ENCODE assay signal across 8 mouse cellular contexts in the genomic region with DNA sequence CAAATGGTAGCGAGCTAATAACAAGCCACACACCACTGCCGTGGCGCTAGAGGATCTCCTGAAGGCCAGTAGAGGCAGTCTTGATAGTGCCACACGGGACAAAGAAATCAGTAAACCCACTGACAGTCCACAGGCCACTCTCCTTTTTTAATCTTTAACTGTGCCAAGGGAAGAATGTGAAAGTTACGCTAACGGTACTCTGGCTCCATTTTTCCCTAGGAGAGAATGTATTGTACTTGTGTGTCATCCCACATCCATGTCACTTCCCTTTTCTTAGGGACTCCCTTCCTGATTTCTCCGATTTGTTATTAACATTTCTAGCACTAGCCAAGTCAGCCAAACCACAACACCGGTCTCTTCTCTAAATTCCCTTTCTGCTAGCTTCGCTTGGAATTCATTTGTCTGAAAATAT. TPM values are rescaled to one million over a fixed set of nuclear protein-coding genes. Genes with fewer than 3 reads are reported as not detected.
DNase-seq lines count a peak whose midpoint lies in the region; ATAC-seq lines count a peak whose summit lies in the region.

No protein-coding gene starts in this region.

- 60% methylated on average over 9 of the region's 9 CpGs for WGBS in forebrain, embryonic 10.5 days
- WGBS in hindbrain, embryonic 16.5 days, result 57% methylated on average over 9 of the region's 9 CpGs
- 17% methylated on average over 9 of the region's 9 CpGs for WGBS in liver, embryonic 12.5 days (ENCODE audit: insufficient replicate concordance)

- no peak for ATAC-seq in hindbrain, embryonic 16.5 days
- no peak for ATAC-seq in liver, embryonic 12.5 days
- ATAC-seq in monocyte, adult 5-6 weeks (replicated peaks; ENCODE audit: insufficient number of reproducible peaks, low FRiP score, low TSS enrichment, poor library complexity, severe bottlenecking), result 0 out of 2 replicates have a peak, but pooled peaks have one; percentile 10
- ATAC-seq in cerebellum, adult (ENCODE audit: insufficient number of reproducible peaks, low FRiP score, low TSS enrichment), result no peak

- peaks cover 9% of the 10 kb centered on the region for H3K27me3 ChIP-seq in forebrain, embryonic 10.5 days (ENCODE audit: poor library complexity, severe bottlenecking)
- H3K27me3 ChIP-seq in hindbrain, embryonic 16.5 days (replicated peaks; ENCODE audit: control insufficient read depth, insufficient read depth, low read length), result no peaks in the 10 kb centered on the region
- no peaks in the 10 kb centered on the region for H3K27me3 ChIP-seq in liver, embryonic 12.5 days (replicated peaks)

- peak overlapping the region; percentile 82 for H3K4me3 ChIP-seq in forebrain, embryonic 10.5 days
- peak overlapping the region; percentile 90 for H3K4me3 ChIP-seq in hindbrain, embryonic 16.5 days (ENCODE audit: low read length)
- H3K4me3 ChIP-seq in liver, embryonic 12.5 days, result peak overlapping the region; percentile 80

- peak; percentile 50 for DNase-seq in MEL-GATA-1-ER (ENCODE audit: extremely low read depth, low read depth)
- DNase-seq in forebrain, embryonic 10.5 days (ENCODE audit: extremely low spot score, low spot score), result no peak
- DNase-seq in left cerebral cortex, adult 8-10 months (ENCODE audit: low spot score in 2 of 2), result no peak
- no peak for DNase-seq in gastrocnemius, postnatal 4 days (ENCODE audit: low spot score in 2 of 2)

- H3K9me3 ChIP-seq in forebrain, embryonic 10.5 days, result no peaks in the 10 kb centered on the region
- H3K9me3 ChIP-seq in hindbrain, embryonic 16.5 days (ENCODE audit: control insufficient read depth, low read length), result no peaks in the 10 kb centered on the region
- no peaks in the 10 kb centered on the region for H3K9me3 ChIP-seq in liver, embryonic 12.5 days (replicated peaks)

- H3K36me3 ChIP-seq in forebrain, embryonic 10.5 days (replicated peaks), result no peaks in the 10 kb centered on the region
- H3K36me3 ChIP-seq in hindbrain, embryonic 16.5 days (ENCODE audit: control insufficient read depth, insufficient read depth, low read length), result no peaks in the 10 kb centered on the region
- H3K36me3 ChIP-seq in liver, embryonic 12.5 days, result peaks cover 16% of the 10 kb centered on the region

- H3K4me1 ChIP-seq in forebrain, embryonic 10.5 days, result peaks cover 50% of the 10 kb centered on the region
- peaks cover 8% of the 10 kb centered on the region; the same call in 1 of the 2 replicates for H3K4me1 ChIP-seq in hindbrain, embryonic 16.5 days (ENCODE audit: control insufficient read depth, insufficient read depth, low read depth, low read length)
- peaks cover 17% of the 10 kb centered on the region for H3K4me1 ChIP-seq in liver, embryonic 12.5 days

- no peak overlapping the region for H3K27ac ChIP-seq in forebrain, embryonic 10.5 days
- no peak overlapping the region for H3K27ac ChIP-seq in hindbrain, embryonic 16.5 days (ENCODE audit: low read depth, low read length)
- H3K27ac ChIP-seq in liver, embryonic 12.5 days, result peak overlapping the region; percentile 89

- H3K4me2 ChIP-seq in hindbrain, embryonic 16.5 days (ENCODE audit: low read length), result peak overlapping the region; percentile 89
- peak overlapping the region; percentile 94 for H3K4me2 ChIP-seq in liver, embryonic 12.5 days

- no peak overlapping the region for H3K9ac ChIP-seq in hindbrain, embryonic 16.5 days (ENCODE audit: low read depth, low read length)
- peak overlapping the region; percentile 87 for H3K9ac ChIP-seq in liver, embryonic 12.5 days

RNA-seq across cellular contexts. Expression of a gene that starts 1.5 kb away (rescaled TPM):
- polyA plus RNA-seq in forebrain, embryonic 10.5 days (2016; fragmentation: Nextera tagmentation; extraction: Ambion mirVana), result 21.8 TPM in 2 replicates
- 19.2 and 20.2 TPM in 2 replicates for polyA plus RNA-seq in hindbrain, embryonic 16.5 days (2015; fragmentation: Nextera tagmentation; extraction: Ambion mirVana)
- polyA plus RNA-seq in liver, embryonic 12.5 days (2016; fragmentation: Nextera tagmentation; extraction: Ambion mirVana), result 15.6 and 16.8 TPM in 2 replicates
- total RNA-seq in monocyte, adult 5-6 weeks (2017), result 80.8 to 104 TPM (median 80.9 TPM) in 3 replicates
- total RNA-seq in left cerebral cortex, adult 8-10 months (2022), result 10 to 100 TPM; 19.5 to 27.0 (median 25.2) TPM
- 100 to 1,000 TPM; 353 to 367 TPM for total RNA-seq in gastrocnemius, postnatal 4 days (2021)
